Mouse (Mus musculus) adipocyte (in vitro differentiated cells): ENCODE results near the gene Syp.

Experiments used
- DNase-seq: peaks from one replicate; pipeline ENCODE4 v3.0.0-alpha.2; 2016; ENCODE audit warnings: low spot score

Gene Syp

DNA sequence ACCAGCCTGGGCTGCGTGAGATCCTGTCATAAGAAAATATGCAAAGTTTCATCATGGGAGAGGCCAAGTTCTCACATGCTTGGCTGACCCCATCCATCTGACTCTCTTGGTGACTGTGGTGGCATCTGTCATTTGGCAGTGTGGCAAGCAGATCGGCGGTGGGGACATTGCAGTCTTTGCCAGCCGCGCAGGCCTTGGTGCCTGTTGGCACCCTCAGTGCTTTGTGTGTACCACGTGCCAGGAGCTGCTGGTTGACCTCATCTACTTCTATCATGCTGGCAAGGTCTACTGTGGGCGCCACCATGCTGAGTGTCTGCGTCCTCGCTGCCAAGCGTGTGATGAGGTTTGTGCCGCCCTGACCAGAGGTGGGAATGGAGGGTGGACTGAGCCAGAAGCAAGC, 26.5 kb downstream of the Syp start:
- no peak for DNase-seq

DNA sequence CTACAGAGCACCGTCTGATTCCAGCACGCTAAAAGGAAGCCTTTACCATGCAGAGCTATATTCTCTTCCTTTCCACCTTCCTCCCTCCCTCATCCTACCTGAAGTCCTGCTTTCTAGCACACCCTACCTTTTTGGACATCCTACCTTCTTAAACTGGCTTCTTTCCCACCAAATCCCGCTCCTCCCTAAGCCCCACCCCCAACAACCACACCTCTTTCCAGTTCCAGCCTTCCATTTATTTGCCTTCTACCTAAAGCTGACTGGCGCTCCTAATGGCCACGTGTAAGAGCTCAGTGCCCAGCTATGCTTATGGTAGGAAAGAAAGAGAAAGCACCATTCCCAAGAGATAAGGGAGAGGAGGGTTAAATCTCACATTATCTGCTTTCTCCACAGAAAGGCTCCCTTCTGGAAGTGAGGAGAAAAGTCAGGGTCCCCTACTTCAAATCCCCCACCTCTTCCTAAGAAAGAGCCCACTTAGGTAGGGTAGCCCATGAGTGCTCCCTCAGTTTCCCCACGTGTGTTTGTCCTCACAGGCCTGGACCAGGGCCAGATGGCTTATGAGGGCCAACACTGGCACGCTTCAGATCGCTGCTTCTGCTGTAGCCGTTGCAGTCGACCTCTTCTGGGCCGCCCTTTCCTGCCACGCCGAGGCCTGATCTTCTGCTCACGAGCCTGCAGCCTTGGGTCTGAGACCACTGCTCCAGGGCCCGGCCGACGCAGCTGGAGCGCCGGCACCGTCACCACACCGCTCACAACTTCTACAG, 27.6 kb downstream of the Syp start:
- DNase-seq: no peak

- peak; percentile 64 for DNase-seq
These were observed 32.2 kb downstream of the Syp start for GRCm38 (mm10) chrX:7670390-7670881.

DNA sequence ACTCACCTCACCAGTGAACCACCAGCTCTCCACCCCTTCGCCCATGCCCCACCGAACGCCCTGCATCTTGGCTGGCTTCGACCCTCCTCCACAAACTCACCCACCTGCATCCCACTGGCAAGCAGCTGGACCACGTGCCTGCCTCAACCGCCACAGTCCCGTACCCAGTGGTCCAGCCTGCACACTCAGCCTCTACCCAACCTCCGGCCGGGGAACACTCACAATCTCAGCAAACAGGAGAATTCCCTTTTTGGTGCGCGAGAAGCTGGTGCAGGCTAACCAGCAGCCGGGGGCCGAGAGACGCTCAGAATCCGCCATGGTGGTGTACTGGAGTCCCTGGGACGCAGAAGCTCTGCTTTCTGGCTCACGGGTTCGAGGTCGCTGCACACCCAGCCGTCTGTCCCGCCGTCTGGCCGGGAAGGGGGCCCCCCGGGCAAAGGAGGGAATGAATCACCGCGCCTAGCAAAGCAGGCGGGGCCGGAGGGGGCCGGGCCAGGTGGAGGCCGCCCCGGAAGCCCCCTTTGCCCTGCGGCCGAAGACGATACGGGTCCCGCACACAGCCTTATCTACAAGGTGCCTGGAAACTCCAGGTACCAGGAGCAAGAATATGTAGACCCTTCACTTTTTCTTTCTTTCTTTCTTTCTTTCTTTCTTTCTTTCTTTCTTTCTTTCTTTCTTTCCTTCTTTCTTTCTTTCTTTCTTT, 32.8 kb downstream of the Syp start, which contains the start of gene Plp2:
Gene Plp2, minus strand, starts transcription at position 470 of the 703 bp plus-strand sequence.
- DNase-seq: peak; percentile 20

GRCm38 (mm10) chrX:7672739-7673138, 34.5 kb downstream of the Syp start:
- DNase-seq: no peak

GRCm38 (mm10) chrX:7673578-7674281, 35.5 kb downstream of the Syp start:
- no peak for DNase-seq

DNA sequence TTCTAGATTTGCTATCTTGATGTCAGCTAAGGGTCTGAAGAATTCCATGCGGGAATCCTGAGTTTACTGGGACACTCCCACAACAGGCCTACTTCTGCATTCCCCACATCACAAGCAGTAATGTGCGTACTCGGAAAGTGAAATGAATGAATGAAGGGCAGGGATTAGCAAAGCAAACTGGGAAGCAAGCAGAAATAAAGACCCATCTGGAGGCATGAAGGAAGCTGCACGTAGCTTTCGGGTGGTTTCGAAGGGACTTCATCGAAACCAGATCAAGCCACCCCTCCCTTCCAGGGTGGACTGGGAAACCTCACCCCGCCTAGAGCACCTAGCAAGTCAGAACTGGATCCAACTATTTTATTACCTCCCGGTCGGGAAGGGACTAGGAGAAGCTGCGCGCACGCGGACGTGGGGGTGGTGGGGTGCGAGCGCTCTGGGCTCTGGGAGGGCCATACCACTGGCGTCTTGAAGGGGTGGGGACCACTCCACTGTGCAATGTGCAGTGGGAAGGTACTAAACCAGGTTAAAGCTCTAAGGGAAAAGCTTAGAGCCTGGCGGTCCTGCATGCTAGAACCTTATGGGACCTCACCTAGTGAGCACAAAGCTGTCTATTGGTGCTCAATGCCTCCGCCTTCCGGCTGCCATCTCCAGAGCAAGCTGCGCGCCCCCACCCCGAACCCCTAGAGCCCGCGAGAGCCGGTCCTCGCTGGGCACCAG, 36.2 kb downstream of the Syp start:
- DNase-seq: no peak

DNA sequence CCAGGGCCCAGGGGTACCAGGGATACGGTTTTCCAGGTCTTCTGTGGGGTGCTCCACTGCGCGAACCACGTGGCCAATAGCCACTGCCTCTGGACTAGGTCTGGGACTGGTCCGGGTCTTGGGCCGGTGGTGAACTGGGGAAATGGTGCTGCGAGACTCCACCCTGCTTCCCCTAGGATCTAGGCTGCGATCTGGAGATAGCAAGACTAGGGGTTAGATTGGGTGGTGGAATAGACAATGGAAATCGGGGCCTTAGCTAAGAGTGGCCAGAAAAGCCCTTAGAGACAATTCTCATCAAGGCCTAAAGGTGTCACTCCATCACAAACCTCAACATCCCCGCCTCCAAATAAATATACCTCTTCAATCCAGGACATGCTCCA, 36.7 kb downstream of the Syp start:
- DNase-seq: no peak

DNA sequence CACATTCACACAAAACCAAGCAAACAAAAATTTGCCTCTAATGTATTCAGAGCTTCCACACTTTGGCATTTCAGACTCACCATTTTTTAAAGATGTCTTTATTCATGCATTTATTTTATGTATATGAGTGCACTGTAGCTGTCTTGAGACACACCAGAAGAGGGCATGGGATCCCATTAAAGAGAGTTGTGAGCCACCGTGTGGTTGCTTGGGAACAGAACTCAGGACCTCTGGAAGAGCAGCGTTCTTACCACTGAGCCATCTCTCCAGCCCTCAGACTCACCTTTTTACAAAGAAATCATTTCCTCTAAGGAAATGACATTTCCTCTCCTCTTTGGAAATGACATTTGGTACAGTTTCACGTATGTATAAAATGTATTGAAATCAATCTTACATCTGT, 40.7 kb downstream of the Syp start:
- DNase-seq: peak; percentile 40

GRCm38 (mm10) chrX:7679405-7680056, 41.3 kb downstream of the Syp start:
- DNase-seq: peak; percentile 89

DNA sequence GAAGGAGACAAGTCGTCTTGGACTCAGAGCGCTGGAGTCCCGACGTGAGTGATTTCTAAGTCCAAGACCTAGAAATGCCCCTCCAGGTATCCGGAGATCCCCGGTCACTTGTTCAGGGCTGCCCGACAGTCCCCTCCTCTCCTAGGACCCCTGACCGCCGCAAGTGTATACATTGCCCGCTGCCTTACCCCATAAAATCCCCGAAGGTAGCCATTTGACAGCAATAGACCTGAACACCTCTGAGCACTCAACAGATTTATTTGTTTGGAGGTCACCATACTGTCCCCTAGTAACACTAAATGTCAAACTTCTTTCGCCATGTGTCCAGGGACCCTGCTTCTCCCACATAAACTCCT, 41.8 kb downstream of the Syp start:
- DNase-seq: no peak

DNA sequence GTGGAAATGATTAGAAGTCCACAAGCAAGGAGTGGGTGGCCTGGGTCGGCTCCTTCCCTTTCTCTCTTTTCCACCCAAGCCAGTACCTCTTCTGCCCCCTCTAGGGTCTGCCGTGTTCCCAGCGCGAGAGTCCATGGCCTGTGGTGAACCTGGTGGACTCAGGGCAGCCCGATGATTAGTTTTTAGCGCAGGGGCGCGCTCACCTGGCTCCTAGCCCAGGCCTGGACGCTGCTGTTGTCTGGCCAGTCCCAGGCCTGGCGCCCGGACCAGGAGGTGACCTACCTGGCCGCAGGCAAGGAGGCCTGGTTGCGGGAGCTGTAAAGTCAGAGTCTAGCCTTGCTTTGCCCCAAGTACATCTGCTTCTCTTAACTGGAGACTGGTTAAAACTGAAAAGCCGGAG, 42.6 kb downstream of the Syp start, which contains the start of gene Magix:
Gene Magix, minus strand, starts transcription at position 388 of the 400 bp plus-strand sequence.
- no peak for DNase-seq

GRCm38 (mm10) chrX:7688321-7688720, 50.0 kb downstream of the Syp start:
- DNase-seq: no peak

DNA sequence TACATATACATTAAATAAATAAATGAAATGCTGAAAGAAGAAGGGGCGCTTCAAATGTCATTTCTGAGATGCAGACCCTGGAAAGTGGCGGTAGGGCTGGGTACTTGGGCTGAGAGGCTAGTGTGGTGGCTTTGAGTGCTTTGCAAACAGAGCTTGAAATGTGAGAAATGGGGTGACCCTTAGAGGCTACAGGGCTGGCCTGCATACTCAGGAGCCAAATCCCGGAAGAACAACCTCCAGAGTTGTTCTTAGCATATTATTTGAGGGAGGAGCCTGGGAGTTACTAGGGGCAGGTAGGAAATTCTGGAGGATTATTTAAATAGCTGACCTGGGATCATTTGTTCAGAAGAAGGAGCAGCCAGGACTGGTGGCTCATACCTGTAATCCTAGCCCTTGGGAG, 52.2 kb downstream of the Syp start:
- no peak for DNase-seq

DNA sequence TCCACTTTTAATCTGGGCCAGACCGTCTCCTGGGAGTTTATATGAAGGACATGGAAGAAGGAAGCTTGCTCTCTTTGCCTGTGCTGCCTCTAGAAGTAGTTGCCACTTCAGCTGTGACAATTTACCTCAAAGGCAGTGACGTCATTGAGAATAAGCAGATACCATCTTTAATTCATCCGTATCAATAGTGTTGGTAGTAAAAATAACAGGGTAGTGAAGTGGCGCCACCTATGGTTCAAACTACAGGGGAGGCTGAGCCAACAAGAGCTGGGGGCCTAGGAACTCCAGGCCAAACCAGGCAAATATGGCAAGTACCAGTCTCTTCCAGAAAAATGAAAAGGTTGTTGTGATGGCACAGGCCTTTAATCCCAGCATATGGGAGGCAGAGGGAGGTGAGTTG, 54.6 kb downstream of the Syp start:
- no peak for DNase-seq

- no peak for DNase-seq
These were observed 58.2 kb downstream of the Syp start for GRCm38 (mm10) chrX:7696520-7696919.

GRCm38 (mm10) chrX:7696954-7697381, 58.7 kb downstream of the Syp start, which contains the start of gene Gpkow:
Gpkow (plus strand) TSS chrX:7697131.
- peak; percentile 91 for DNase-seq
